Mouse (Mus musculus) lung, postnatal 25 days (tissue): ENCODE data around the gene Cenps.
A peak's percentile ranks its signal among the peaks of the same experiment; 100 is the strongest.
"Not testable (repeated sequence)": the region's sequence is repeated elsewhere in the genome, so short reads cannot be mapped to it uniquely, and the experiment has no call there.

Experiments used
- DNase-seq: peaks from one replicate; pipeline ENCODE4 v3.0.0; 2022; ENCODE audit warnings: low spot score

Cenps gene

GRCm38 (mm10) chr4:149123432-149123831 lies 14.0 kb downstream of the Cenps start:
- DNase-seq: no peak

- DNase-seq: not testable (repeated sequence)
These were observed 17.4 kb downstream of the Cenps start for GRCm38 (mm10) chr4:149119978-149120562.

- DNase-seq: peak; percentile 95
These were observed 33.4 kb downstream of the Cenps start, which contains the start of gene Dffa for GRCm38 (mm10) chr4:149103875-149104561. Dffa (plus strand) TSS chr4:149104146.

GRCm38 (mm10) chr4:149101456-149101855 lies 36.0 kb downstream of the Cenps start:
- DNase-seq: no peak

- DNase-seq: not testable (repeated sequence)
These were observed 37.0 kb downstream of the Cenps start for GRCm38 (mm10) chr4:149100449-149100848.

- peak; percentile 92 for DNase-seq
These were observed 37.9 kb downstream of the Cenps start, which contains the start of gene Pex14 for GRCm38 (mm10) chr4:149099369-149100017. Pex14 (minus strand) TSS chr4:149099876.

- no peak for DNase-seq
These were observed 38.9 kb downstream of the Cenps start for GRCm38 (mm10) chr4:149098571-149098970.

GRCm38 (mm10) chr4:149097956-149098355 lies 39.5 kb downstream of the Cenps start:
- DNase-seq: no peak

GRCm38 (mm10) chr4:149091364-149091763 lies 46.1 kb downstream of the Cenps start:
- no peak for DNase-seq

GRCm38 (mm10) chr4:149085381-149085780 lies 52.0 kb downstream of the Cenps start:
- no peak for DNase-seq

- DNase-seq: peak; percentile 73
These were observed 55.9 kb downstream of the Cenps start for GRCm38 (mm10) chr4:149081528-149081927.

GRCm38 (mm10) chr4:149080111-149080510 lies 57.3 kb downstream of the Cenps start:
- no peak for DNase-seq

GRCm38 (mm10) chr4:149079629-149080028 lies 57.8 kb downstream of the Cenps start:
- no peak for DNase-seq

GRCm38 (mm10) chr4:149078261-149078660 lies 59.2 kb downstream of the Cenps start:
- no peak for DNase-seq
